Mouse (Mus musculus) ovary, adult 2 months (tissue): Measurements from ENCODE around the gene Obox3. TPM values are rescaled to one million over a fixed set of nuclear protein-coding genes. Genes with fewer than 3 reads are reported as not detected.

Experiments used
- polyA plus RNA-seq: library from polyadenylated mRNA; depleted of rRNA; stranded (reverse); fragments of >200 nt; gene quantifications from 2 replicates; pipeline ENCODE4 v1.2.3, GENCODE M21; 2012; rRNA removed

Gene Obox3
- polyA plus RNA-seq: not detected in 2 replicates

GRCm38 (mm10) chr7:15639802-15640201, at the start of gene Obox3:
Gene Obox3, minus strand, starts transcription at chr7:15639902.

Other genes with a start within 250 kb of the Obox3 start
- 3.7 and 3.9 TPM in 2 replicates for gene Obox5, start 110.2 kb upstream of the Obox3 start, polyA plus RNA-seq
- gene Obox6, start 199.8 kb upstream of the Obox3 start, polyA plus RNA-seq: not detected in 2 replicates
- not detected in 2 replicates for gene Crx, start 240.1 kb upstream of the Obox3 start, polyA plus RNA-seq
- gene Crxos, start 242.7 kb upstream of the Obox3 start, polyA plus RNA-seq: not detected in 2 replicates